Mouse (Mus musculus): ENCODE measurements around the gene Gm2163. TPM values are rescaled to one million over a fixed set of nuclear protein-coding genes. Genes with fewer than 3 reads are reported as not detected.
"Not testable (repeated sequence)": the region's sequence is repeated elsewhere in the genome, so short reads cannot be mapped to it uniquely, and the experiment has no call there.

Gene Gm2163
- 0.06 and 0.08 TPM in 2 replicates for polyA plus RNA-seq (2015; fragmentation: Nextera tagmentation; extraction: Ambion mirVana)

DNA sequence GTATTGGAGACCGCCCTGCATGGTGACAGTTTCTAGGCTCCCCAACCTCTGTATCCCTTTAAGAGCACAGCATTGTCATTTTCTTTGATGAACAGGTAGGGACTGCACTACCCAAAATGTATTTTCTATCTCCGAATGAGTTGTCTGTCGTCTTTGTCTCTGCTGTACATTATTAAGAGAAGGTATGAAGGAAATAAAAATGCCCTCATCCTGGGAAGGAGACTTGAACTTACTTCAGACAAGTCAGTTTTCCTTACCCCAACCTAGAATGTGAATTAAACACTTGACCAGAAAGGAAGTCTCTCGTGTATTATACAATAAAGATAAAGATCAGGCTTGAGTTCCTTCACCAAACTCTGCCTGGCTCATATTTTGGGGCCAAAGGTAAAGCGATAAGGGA lies at the start of gene Gm2163:
Gm2163 (plus strand) TSS at position 301 of the 400 bp plus-strand sequence.
- not testable (repeated sequence) for H3K4me3 ChIP-seq (replicated peaks); H3K36me3 ChIP-seq; H3K4me1 ChIP-seq; H3K27me3 ChIP-seq (replicated peaks); H3K9ac ChIP-seq; H3K9me3 ChIP-seq; H3K27ac ChIP-seq; ATAC-seq (ENCODE audit: insufficient read depth, low FRiP score, low read depth); H3K4me2 ChIP-seq
- WGBS = no CpG with 5 or more reads among the region's 5 CpGs

- ATAC-seq (ENCODE audit: insufficient read depth, low FRiP score, low read depth); H3K9me3 ChIP-seq; H3K4me1 ChIP-seq; H3K9ac ChIP-seq; H3K27me3 ChIP-seq (replicated peaks); H3K4me2 ChIP-seq; H3K36me3 ChIP-seq; H3K4me3 ChIP-seq (replicated peaks); H3K27ac ChIP-seq: not testable (repeated sequence)
- WGBS = no CpG with 5 or more reads among the region's 18 CpGs
These were observed 27.5 kb upstream of the Gm2163 start, which contains the start of gene Gm21586 for GRCm38 (mm10) chr4:42439078-42439477. Gene Gm21586 (plus strand): TSS chr4:42439378.

DNA sequence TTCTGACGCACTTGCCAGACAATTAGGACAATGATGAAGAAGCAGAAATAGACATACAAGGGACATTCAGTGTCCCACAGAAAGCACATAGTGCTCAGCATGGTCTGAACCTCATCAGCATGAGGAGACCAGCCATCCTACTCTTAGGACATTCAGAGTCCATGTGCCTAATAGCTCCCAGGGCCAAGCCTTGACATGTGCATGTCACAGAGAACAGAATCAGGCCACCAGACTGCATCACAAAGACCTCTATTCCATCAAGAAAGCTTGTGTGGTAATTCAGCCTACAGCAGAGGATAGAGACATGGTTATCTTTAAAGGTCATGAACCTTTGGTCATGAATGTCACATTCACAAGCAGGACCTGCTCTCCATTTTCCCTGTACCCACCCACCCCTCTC lies 61.5 kb downstream of the Gm2163 start, which contains the start of gene Fam205a2:
Fam205a2 (minus strand) TSS at position 101 of the 400 bp plus-strand sequence.
- H3K27ac ChIP-seq; H3K4me3 ChIP-seq (replicated peaks); H3K4me1 ChIP-seq; H3K27me3 ChIP-seq (replicated peaks); H3K4me2 ChIP-seq; H3K9ac ChIP-seq; H3K9me3 ChIP-seq; ATAC-seq (ENCODE audit: insufficient read depth, low FRiP score, low read depth); H3K36me3 ChIP-seq: not testable (repeated sequence)
- no CpG with 5 or more reads among the region's 1 CpGs for WGBS

DNA sequence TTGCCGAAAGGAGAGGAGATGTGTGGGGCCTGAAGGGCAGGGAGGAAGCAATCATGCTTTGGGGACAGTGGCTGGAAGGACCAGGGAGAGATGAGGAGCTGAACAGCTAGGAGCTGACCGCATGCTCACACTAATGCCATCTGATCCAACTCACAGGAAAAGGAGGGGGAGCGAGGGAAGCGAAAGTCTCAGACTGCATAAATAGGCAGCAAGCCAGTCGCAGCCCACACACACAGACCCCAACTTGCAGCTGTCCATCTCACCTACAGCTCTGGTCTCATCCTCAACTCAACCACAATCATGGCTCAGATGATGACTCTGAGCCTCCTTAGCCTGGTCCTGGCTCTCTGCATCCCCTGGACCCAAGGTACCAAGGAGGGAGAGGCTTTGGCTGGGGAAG lies 145.3 kb downstream of the Gm2163 start, which contains the start of gene Gm10591:
Gm10591 (plus strand) TSS at position 301 of the 400 bp plus-strand sequence.
- H3K4me2 ChIP-seq; H3K4me1 ChIP-seq; H3K9ac ChIP-seq; H3K27me3 ChIP-seq (replicated peaks); H3K27ac ChIP-seq; H3K9me3 ChIP-seq; ATAC-seq (ENCODE audit: insufficient read depth, low FRiP score, low read depth); H3K36me3 ChIP-seq; H3K4me3 ChIP-seq (replicated peaks): not testable (repeated sequence)
- WGBS = no CpG with 5 or more reads among the region's 5 CpGs

- H3K36me3 ChIP-seq; H3K9ac ChIP-seq; H3K4me2 ChIP-seq; H3K27ac ChIP-seq; ATAC-seq (ENCODE audit: insufficient read depth, low FRiP score, low read depth); H3K9me3 ChIP-seq; H3K4me1 ChIP-seq; H3K4me3 ChIP-seq (replicated peaks); H3K27me3 ChIP-seq (replicated peaks): not testable (repeated sequence)
- WGBS = no CpG with 5 or more reads among the region's 8 CpGs
These were observed 162.9 kb downstream of the Gm2163 start, which contains the start of gene Gm2564 for GRCm38 (mm10) chr4:42629419-42629818. Gene Gm2564 (plus strand): TSS chr4:42629719.

Other genes with a start within 250 kb of the Gm2163 start
- gene Gm10600, start 226.1 kb upstream of the Gm2163 start, polyA plus RNA-seq (2015; fragmentation: Nextera tagmentation; extraction: Ambion mirVana) = not detected in 2 replicates
- gene Ccl21b, start 211.0 kb upstream of the Gm2163 start, polyA plus RNA-seq (2015; fragmentation: Nextera tagmentation; extraction: Ambion mirVana) = not detected in 2 replicates
- gene Gm21953, start 172.5 kb upstream of the Gm2163 start, polyA plus RNA-seq (2015; fragmentation: Nextera tagmentation; extraction: Ambion mirVana) = not detected in 2 replicates
- not detected in 2 replicates for gene Fam205a3, start 148.4 kb upstream of the Gm2163 start, polyA plus RNA-seq (2015; fragmentation: Nextera tagmentation; extraction: Ambion mirVana)
- gene Gm21586, start 27.4 kb upstream of the Gm2163 start, polyA plus RNA-seq (2015; fragmentation: Nextera tagmentation; extraction: Ambion mirVana) = not detected in 2 replicates
- not detected in 2 replicates for gene Fam205a2, start 61.4 kb downstream of the Gm2163 start, polyA plus RNA-seq (2015; fragmentation: Nextera tagmentation; extraction: Ambion mirVana)
- not detected in 2 replicates for gene Gm10591, start 145.4 kb downstream of the Gm2163 start, polyA plus RNA-seq (2015; fragmentation: Nextera tagmentation; extraction: Ambion mirVana)
- gene Gm2564, start 163.0 kb downstream of the Gm2163 start, polyA plus RNA-seq (2015; fragmentation: Nextera tagmentation; extraction: Ambion mirVana) = 0.37 and 0.58 TPM in 2 replicates
- not detected in 2 replicates for gene Ccl27b, start 188.5 kb downstream of the Gm2163 start, polyA plus RNA-seq (2015; fragmentation: Nextera tagmentation; extraction: Ambion mirVana)
- gene Il11ra2, start 195.1 kb downstream of the Gm2163 start, polyA plus RNA-seq (2015; fragmentation: Nextera tagmentation; extraction: Ambion mirVana) = not detected in 2 replicates

All from stomach, embryonic 15.5 days (tissue).